Mouse (Mus musculus): ENCODE measurements around the gene Itm2c.

DNA sequence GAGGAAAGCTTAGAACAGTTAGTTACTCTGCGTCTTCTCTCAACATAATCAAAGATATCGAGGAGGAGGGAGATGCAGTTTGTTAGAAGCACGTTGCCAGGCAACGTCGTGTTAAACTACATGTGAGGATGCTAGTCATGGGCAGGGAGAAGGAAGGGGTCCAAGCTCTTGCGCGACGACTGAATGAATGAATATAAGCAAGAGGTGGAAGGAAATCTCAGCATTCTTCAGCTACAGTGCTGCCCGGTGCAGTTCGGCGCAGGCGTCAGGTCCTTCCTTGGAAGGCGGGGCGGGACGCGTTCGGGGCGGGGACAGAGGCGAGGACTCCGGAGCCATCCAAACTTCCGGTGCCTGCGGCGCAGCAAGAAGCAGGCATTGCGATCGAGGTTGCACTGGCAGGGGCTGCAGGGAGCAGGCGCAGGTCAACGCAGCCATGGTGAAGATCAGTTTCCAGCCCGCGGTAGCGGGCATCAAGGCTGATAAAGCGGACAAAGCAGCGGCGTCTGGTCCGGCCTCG, at the start of gene Itm2c:
- TF ChIP-seq CTCF (IDR thresholded peaks at IDR 0.05; ENCODE audit: low read depth) (no peak), EP300 (IDR thresholded peaks at IDR 0.05; ENCODE audit: low read depth) (no peak)
